Comparison of ENCODE assay signal across 8 mouse cellular contexts in the genomic region with DNA sequence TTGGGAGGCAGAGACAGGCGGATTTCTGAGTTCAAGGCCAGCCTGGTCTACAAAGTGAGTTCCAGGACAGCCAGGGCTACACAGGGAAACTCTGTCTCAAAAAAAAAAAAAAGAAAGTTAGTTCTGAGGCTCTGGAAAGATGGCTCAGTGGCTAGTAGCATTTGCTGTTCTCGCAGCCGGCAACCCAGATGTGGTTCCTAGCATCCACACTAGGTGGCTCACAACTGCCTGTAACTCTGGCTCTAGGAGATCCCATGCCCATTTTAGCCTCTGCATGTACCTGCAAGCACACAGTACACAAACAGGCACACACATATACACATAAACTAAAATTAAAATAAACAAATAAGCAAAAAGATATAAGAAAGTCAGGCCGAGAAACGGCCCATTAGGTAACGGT. TPM values are rescaled to one million over a fixed set of nuclear protein-coding genes. Genes with fewer than 3 reads are reported as not detected.
DNase-seq lines count a peak whose midpoint lies in the region; ATAC-seq and TF ChIP-seq lines count a peak whose summit lies in the region.

No protein-coding gene starts in this region.

- no peak overlapping the region for H3K4me3 ChIP-seq in ES-E14 (ENCODE audit: insufficient read depth in 1 of 2, low read depth in 1 of 2, low read length in 2 of 2, poor library complexity in 1 of 2, severe bottlenecking in 1 of 2)

- H3K9me3 ChIP-seq in ES-E14 (ENCODE audit: control insufficient read depth, insufficient read depth, low read depth, low read length): no peaks in the 10 kb centered on the region

- H3K27ac ChIP-seq in ES-E14 (ENCODE audit: insufficient read depth, low read depth, low read length, poor library complexity, severe bottlenecking): no peak overlapping the region

- in situ Hi-C loops in ES-E14 (cut with MboI; ENCODE audit: low sequenced_read_pairs in 2 of 2, unreplicated experiment in 2 of 2): no loop called here

- H3K4me1 ChIP-seq in ES-E14 (ENCODE audit: control insufficient read depth in 2 of 2, insufficient read depth in 2 of 2, low read length in 2 of 2, poor library complexity in 1 of 2): no peaks in the 10 kb centered on the region

- H3K9ac ChIP-seq in ES-E14 (ENCODE audit: insufficient read depth, low read depth, low read length, poor library complexity, severe bottlenecking): no peak overlapping the region

- ATAC-seq in granulocyte monocyte progenitor cell, adult 5-6 weeks (replicated peaks; ENCODE audit: poor library complexity, severe bottlenecking): 0 out of 2 replicates have a peak, but pooled peaks have one; percentile 42

- peak; percentile 48 for DNase-seq in adrenal gland, postnatal 14 days
- DNase-seq in adrenal gland, adult 8-10 months: no peak
- peak; percentile 16 to 44 for DNase-seq in layer of hippocampus, postnatal 10 days (ENCODE audit: low spot score in 2 of 2)
- no peak for DNase-seq in layer of hippocampus, adult 9-10 months (ENCODE audit: low spot score)
- DNase-seq in ES-E14 (ENCODE audit: low read depth, low spot score): peak; percentile 26
- peak; percentile 18 for DNase-seq in lung, postnatal 36 days
- no peak for DNase-seq in neural tube, embryonic 10.5 days (ENCODE audit: extremely low spot score, low spot score)

- H3K36me3 ChIP-seq in ES-E14 (ENCODE audit: control insufficient read depth, insufficient read depth, low read length, poor library complexity, severe bottlenecking): peaks cover 3% of the 10 kb centered on the region; the same call in 1 of the 2 replicates

TF ChIP-seq in ES-E14, 5 proteins besides CTCF, POLR2A, EP300 and RAD21:
- TF ChIP-seq ZC3H11A (IDR thresholded peaks at IDR 0.05; ENCODE audit: borderline replicate concordance, low read depth, low read length): no peak
- TF ChIP-seq MAFK (IDR thresholded peaks at IDR 0.05; ENCODE audit: insufficient read depth, low read depth, low read length): no peak
- TF ChIP-seq ZNF384 (IDR thresholded peaks at IDR 0.05; ENCODE audit: low read depth, low read length): peak; percentile 66
- no peak for TF ChIP-seq HCFC1 (IDR thresholded peaks at IDR 0.05; ENCODE audit: borderline replicate concordance, insufficient read depth, low read length)

RNA-seq across cellular contexts. Expression of gene Ttc17, which starts 35.4 kb away (rescaled TPM):
- 32.2 and 33.2 TPM in 2 replicates for total RNA-seq in adrenal gland, postnatal 14 days (2021)
- total RNA-seq in adrenal gland, adult 8-10 months (2022): 10 to 100 TPM; 38.5 to 48.4 (median 41.7) TPM
- 10 to 100 TPM; 32.6 to 32.7 TPM for total RNA-seq in layer of hippocampus, postnatal 10 days (2021)
- total RNA-seq in ES-E14 (2012; rRNA removed): 13.0 and 16.2 TPM in 2 replicates
- 31.3 and 36.9 TPM in 2 replicates for total RNA-seq in granulocyte monocyte progenitor cell, adult 5-6 weeks (2014; fragmentation: Nextera tagmentation)
- total RNA-seq in granulocyte monocyte progenitor cell, adult 5-6 weeks (2017): 21.2 and 33.7 TPM in 2 replicates

Comparison
In these comparisons a context has a peak if more than half of its experiments do, and no peak if none do; other contexts are left out.
1. DNase-seq: peak in adrenal gland, postnatal 14 days (single experiment), layer of hippocampus, postnatal 10 days (2 of 2), ES-E14 (single experiment) and lung, postnatal 36 days (single experiment); none in adrenal gland, adult 8-10 months (single experiment), layer of hippocampus, adult 9-10 months (single experiment) and neural tube, embryonic 10.5 days (single experiment).